Mouse (Mus musculus) CH12F3 (cell line): ENCODE data around the gene Afap1.

ENCODE experiments used
- in situ Hi-C: fragments of 300-500 bp; cut with MboI; formaldehyde crosslinking; loops from 2 replicates; pipeline ENCODE4 v1.14.3; 2020; ENCODE audit warnings: low sequenced_read_pairs

Afap1 gene

GRCm38 (mm10) chr5:36033531-36034426 lies 140.7 kb downstream of the Afap1 start:
- in situ Hi-C loops: loop anchor here (10.0 kb wide), 1 partner anchor 191 kb away; no protein-coding TSS in a partner anchor

GRCm38 (mm10) chr5:36039596-36039995 lies 146.5 kb downstream of the Afap1 start:
- in situ Hi-C loops: loop anchor here (10.0 kb wide), 1 partner anchor 185 kb away; no protein-coding TSS in a partner anchor

- in situ Hi-C loops: no loop called here
Observed at GRCm38 (mm10) chr5:36040398-36041235, 147.5 kb downstream of the Afap1 start.

- in situ Hi-C loops: no loop called here
Observed at GRCm38 (mm10) chr5:36041236-36041562, 148.1 kb downstream of the Afap1 start.

GRCm38 (mm10) chr5:36041756-36042155 lies 148.6 kb downstream of the Afap1 start:
- in situ Hi-C loops: no loop called here

GRCm38 (mm10) chr5:36043154-36043553 lies 150.0 kb downstream of the Afap1 start:
- in situ Hi-C loops: no loop called here
